Mouse (Mus musculus) testis, adult 2 months (tissue): ENCODE data around the gene Bach1.

Experiments used
- CTCF ChIP-seq: fragments of 200-500 bp; IDR thresholded peaks from 2 replicates; pipeline ENCODE4 v1.5.1; 2012; ENCODE audit warnings: low read depth, mild to moderate bottlenecking, inconsistent platforms, low read length, moderate library complexity; ENCODE audit not compliant: control insufficient read depth, insufficient read depth, insufficient replicate concordance
- POLR2A ChIP-seq: fragments of 200-500 bp; IDR thresholded peaks from 2 replicates; pipeline ENCODE4 v1.6.1; 2012; ENCODE audit warnings: low read depth, mild to moderate bottlenecking, inconsistent platforms, low read length, moderate library complexity; ENCODE audit not compliant: control insufficient read depth

DNA sequence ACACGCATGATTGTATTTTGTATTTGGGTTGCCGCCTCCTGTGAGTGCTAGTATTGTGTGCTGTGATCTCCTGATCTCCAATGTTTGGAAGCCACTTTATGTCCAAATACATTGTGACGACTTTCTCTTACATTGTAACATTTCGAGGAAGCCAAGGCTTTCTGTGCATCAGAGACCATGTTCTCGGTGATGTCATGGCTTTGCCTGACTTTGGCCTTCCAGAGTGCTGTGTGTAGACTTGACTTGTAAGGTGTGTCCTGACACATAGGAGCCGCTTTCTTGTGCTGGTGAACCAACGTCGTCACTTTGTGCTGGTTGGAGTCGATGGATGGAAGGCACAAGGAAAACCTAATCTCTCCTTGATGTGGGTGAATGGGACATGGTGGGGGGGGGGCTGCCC is 15.8 kb downstream of the Bach1 start:
- TF ChIP-seq CTCF (no peak), POLR2A (no peak)
